Mouse (Mus musculus) thymus, postnatal 36 days (tissue): Measurements from ENCODE around the gene Hadh.

Experiments
- DNase-seq, 2 experiments: peaks; one replicate each; pipeline ENCODE4 v3.0.0; 2022; ENCODE audit warnings: mixed read lengths in 2 of 2

The Hadh gene

GRCm38 (mm10) chr3:131271559-131272373 lies at the start of gene Hadh:
TSS of gene Hadh (minus strand) at chr3:131272101.
- peak; percentile 85 to 87 for DNase-seq

GRCm38 (mm10) chr3:131320184-131320583 lies 48.3 kb upstream of the Hadh start:
- peak; percentile 58 to 62 for DNase-seq

- no peak for DNase-seq
These were observed 46.3 kb upstream of the Hadh start for GRCm38 (mm10) chr3:131318211-131318610.

- no peak for DNase-seq
These were observed 45.2 kb upstream of the Hadh start for GRCm38 (mm10) chr3:131317126-131317525.

GRCm38 (mm10) chr3:131315957-131316510 lies 44.1 kb upstream of the Hadh start:
- no peak for DNase-seq

DNA sequence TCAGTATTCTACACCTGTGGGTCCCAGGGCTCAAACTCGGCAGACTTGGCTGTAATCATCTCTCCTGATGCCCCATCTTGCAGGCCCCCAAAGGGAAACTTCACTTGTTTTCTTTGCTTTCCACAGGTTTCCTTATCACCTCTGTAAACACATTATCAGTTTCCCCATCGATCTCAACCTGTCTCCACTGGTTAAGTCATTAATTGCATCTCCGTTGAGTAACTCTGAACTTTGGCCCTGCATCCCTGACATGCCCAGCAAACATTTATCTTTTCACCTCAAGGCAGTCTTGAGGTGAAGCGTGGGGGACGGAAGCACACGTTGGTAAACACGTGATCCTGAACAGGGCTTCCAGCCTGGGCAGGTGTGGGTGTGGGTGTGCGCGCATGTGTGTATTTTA lies 40.4 kb upstream of the Hadh start:
- DNase-seq, result no peak

GRCm38 (mm10) chr3:131310572-131310971 lies 38.7 kb upstream of the Hadh start:
- no peak for DNase-seq

- no peak for DNase-seq
These were observed 35.9 kb upstream of the Hadh start for GRCm38 (mm10) chr3:131307811-131308210.

DNA sequence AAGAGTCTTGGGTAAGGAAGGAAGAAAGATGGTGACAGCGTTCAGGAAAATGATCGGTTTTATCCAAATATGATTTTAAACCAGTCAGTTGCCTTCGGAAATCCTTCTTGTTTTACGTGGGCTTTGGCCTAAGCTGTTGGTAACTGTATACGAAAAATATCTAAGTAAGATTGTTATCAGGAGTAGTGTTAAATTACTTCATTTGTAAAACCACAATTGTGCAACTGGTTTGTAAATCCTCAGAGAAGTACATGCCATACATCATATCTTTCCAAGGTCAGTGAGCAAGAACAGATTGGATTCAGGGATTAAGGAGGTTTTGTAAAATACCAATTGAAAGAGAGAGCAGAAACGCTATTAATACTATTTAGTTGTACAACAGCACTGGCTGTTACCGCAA lies 34.4 kb upstream of the Hadh start:
- no peak for DNase-seq

DNA sequence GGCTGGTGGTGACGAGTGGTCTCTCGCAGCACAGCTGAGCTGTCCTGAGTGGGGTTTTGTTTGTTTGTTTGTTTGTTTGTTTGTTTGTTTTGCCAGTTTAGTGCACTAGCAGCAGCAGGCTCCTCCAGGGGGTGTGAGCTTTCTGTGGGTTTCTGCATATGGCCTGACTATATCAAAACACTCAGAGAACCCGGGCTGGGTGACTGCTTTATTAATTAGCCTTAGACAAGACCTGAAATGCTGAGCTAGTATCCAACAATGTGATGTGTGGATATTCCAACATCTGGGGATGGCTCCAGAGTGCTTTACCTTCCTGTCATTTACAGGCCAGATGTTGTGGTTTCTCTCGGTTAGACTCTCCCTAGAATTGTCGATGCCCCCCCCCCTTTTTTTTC lies 31.4 kb upstream of the Hadh start:
- no peak for DNase-seq

GRCm38 (mm10) chr3:131302452-131303319 lies 30.8 kb upstream of the Hadh start, which contains the start of gene Cyp2u1:
TSS of gene Cyp2u1 (minus strand) at chr3:131303227.
- DNase-seq, result peak; percentile 84 to 89

GRCm38 (mm10) chr3:131299908-131300307 lies 28.0 kb upstream of the Hadh start:
- no peak for DNase-seq

- no peak for DNase-seq
These were observed 27.2 kb upstream of the Hadh start for GRCm38 (mm10) chr3:131299078-131299477.

DNA sequence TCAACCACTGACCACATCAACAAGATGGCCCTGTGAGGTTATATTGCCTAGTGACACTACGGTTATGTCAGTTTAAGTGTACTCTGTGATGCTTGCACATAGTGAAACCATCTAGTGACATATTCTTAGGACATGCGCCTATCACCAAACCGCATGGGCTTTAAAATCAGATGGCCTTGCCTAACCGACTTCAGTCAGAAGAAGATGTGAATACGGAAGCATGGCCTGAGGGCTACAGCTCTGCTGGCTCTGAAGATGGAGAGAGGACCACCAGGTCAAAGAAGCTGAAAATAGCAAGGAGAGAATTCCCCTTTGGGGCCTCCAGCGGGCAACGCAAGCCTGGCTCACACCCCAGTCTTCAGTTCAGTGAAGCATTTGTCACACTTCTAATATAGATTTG lies 25.0 kb upstream of the Hadh start:
- no peak for DNase-seq

- DNase-seq, result no peak
These were observed 23.8 kb upstream of the Hadh start for GRCm38 (mm10) chr3:131295513-131296200.

DNA sequence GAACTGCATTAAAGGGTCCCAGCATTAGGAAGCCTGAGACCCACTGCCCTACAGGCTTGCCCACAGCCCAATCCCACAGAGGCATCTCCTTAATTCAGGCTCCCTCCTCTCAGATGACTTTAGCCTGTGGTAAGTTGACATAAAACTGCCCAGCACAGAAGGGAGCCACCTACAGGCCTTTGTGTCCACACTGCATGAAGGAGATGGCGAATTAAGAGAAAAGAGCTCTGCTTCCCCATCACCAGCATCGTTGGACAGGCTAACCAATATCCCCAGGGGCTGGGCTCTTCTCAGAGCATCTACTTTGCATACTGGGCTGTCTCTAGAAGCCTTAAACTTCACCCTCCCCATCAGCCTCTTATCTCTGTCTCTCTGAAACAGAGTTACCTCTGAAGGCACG lies 22.6 kb upstream of the Hadh start:
- DNase-seq, result no peak

- DNase-seq, result no peak
These were observed 21.1 kb upstream of the Hadh start for GRCm38 (mm10) chr3:131292959-131293358.

- DNase-seq, result no peak
These were observed 20.4 kb upstream of the Hadh start for GRCm38 (mm10) chr3:131292349-131292748.

DNA sequence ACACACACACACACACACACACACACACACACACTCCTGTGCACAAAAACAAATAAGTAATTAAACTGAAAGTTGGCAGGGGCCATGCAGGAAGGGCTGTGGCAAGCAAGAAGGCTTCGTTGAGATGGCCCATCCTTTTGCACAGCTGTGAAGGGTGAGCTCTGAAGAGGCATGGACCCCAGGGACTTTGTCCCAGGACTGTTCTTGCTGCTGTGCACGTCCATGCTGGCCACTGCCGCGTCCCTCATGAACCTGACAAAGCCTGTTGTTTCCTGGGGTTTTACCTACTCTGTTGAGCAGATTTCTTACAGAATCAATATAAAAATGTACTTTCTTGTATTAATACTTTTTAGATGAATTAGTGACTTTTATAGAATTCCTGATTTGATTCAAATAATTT lies 20.0 kb upstream of the Hadh start:
- no peak for DNase-seq

GRCm38 (mm10) chr3:131274151-131274550 lies 2.2 kb upstream of the Hadh start:
- no peak for DNase-seq

DNA sequence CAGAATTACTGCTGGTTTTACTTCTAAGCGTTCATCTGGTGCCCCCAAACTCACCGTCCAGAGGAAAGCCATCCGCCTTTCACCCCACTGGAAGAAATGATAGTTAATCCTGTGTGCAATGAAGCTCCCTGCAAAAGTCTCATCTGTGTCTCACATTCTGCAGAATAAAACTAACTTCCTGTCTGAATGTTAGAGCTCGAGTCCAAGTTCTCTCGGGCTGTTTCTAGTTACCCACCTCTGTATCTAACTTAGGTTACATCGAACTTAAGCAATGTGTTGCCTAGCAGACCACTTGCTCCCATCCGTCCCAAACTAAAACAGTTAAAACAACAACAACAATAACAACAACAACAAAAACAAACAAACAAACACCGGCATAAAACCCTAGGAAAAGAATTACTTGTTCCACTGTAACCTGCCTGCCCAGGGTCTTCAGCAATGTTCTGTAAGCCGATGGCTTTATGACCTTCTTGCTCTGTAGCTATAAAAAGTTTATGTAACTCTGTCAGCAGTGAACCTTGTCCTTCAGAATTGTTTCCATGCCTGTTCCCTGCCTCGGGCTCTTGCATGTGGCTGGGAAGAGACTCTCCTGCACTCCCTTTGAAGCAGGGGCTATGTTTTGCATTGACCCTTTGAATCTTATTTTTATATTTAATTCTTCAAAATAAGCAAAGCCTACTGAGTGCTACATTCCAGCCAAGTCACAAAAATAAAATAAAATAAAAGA lies 636 bp upstream of the Hadh start:
- DNase-seq, result no peak

GRCm38 (mm10) chr3:131271157-131271556 lies 744 bp downstream of the Hadh start:
- DNase-seq, result peak; percentile 19 to 29
